Mouse (Mus musculus) heart, adult 11 months (tissue): ENCODE data around the gene Meox1.

Source experiments
- DNase-seq: peaks from one replicate; pipeline ENCODE4 v3.0.0; 2022

The Meox1 gene

DNA sequence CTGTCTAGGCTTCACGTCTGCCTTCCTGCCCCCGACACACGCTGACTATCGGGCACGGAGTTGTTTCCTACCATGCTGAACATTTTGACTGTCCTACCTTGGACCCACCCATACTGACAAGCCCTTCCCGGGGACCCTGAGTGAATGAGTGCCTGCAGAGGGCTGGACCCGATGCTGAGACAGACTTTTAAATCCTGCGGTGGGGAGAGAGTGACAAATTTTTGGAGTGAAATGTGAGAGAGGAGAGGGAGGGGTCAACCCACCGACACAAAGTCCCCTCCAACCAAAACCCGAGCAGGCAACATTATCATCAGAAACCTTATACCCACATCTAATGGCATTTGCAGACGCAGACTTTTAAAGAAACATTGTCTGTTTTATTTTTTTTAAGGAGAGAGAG is at the start of gene Meox1:
Gene Meox1, minus strand, starts transcription at position 171 of the 400 bp plus-strand sequence.
- peak; percentile 94 for DNase-seq

DNA sequence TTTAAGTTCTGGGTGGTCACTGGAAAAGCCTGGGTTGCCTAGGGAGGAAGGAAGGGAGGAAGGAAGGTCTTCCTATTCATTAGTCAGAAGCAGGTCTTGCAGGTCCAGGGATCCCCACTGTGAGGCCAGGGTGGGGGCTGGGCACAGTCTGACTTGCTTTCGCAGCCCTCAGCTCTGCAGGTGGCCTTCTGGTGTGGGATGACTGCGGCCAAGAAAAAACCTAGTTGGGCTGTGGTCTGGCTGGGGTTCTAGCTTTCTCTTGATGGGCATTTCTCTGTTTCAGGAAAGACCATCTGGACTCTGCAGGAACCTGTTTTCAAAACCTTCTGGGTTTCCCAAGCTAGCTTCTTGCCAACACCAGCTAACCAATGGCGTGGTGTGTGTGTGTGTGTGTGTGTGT is 48.9 kb upstream of the Meox1 start:
- no peak for DNase-seq

DNA sequence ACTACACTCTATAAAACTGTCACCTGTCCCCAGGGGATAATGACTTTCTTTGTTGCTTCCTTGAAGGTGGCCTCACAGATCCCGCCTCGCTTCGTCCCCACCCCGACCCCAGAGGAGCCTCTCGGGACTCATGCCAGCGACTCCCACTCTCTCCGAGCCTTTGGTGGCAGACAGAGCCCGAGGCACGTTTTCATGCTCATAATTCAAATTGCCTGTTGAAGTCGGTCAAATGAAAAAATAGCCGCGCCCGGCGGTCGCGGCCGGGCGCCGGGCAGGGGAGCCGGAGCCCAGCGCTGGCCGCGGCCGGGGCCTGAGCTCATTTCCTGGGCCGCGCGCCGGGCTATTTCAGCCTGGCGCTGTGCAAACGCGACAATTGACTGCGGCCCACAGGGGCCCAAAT is 42.9 kb upstream of the Meox1 start:
- DNase-seq = peak; percentile 92

DNA sequence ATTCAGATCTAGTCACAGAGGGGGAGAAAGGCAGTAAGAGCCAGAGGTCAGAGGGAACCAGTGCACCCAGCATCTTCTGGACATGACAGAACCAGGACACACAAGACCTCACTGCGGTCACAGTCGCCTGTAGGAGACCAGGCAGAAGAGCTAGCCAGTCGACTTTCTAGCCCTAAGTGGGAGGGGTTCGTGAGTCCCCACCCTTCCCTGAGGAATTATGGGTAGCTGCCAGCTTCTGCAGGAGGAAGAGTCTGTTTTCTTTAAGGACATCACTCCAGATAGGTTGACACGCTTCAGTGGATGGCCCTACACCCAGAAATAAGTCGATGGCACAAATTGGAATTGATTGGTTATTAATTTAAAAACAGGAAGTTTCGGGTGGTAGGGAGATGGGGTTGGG is 42.2 kb upstream of the Meox1 start:
- peak; percentile 91 for DNase-seq

GRCm38 (mm10) chr11:101935743-101936142 is 41.6 kb upstream of the Meox1 start:
- no peak for DNase-seq

DNA sequence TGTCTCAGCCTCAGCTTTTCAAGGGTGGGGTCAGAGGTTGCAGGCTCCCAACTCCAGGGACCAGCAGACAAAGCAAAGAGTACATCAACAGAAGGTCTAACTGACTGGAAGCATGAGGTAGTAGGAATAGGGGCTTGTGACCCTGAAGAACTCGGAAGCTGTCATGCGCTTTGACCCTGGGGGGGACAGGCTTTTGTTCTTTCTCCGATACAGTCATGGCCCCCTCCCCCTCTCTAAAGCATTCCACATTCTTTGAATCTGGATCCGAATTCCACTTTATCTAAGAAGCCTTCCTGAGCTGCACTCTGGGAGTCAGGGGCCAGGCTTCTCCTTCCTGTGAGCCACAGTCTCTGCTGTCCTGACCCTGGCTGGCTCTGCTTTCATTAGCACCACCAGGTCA is 37.8 kb upstream of the Meox1 start:
- DNase-seq = no peak

GRCm38 (mm10) chr11:101928030-101928762 is 34.0 kb upstream of the Meox1 start:
- no peak for DNase-seq

DNA sequence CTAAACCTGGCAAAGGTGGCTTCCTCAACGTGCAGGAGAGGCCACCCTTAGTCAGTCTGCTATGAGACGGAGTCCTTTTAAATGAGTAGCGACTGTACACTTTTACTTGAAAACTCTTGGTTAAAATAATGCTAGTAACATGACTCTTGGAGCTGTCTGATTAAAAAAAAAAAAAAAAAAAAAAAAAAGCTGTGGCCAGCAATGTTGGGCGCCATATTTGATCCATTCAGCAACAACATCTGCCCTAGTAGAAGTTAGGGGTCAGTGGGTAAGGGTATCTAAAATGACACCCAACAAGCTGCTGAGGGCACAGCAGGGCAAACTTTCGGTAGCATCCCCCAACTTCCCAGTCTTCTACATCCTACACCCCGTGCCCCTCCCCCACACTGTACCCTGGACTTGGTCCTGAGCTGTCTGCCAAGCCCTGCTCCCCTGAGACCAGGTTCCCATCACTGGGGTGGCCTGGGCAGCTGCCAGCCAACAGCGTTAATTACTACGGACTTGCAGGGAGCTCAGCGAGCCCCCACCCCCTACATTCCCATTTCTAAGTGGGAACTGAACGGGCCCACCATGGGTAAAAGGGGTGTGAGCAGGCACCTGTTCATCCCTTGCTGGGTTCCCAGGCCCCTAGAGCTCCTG is 32.9 kb upstream of the Meox1 start:
- DNase-seq = no peak

DNA sequence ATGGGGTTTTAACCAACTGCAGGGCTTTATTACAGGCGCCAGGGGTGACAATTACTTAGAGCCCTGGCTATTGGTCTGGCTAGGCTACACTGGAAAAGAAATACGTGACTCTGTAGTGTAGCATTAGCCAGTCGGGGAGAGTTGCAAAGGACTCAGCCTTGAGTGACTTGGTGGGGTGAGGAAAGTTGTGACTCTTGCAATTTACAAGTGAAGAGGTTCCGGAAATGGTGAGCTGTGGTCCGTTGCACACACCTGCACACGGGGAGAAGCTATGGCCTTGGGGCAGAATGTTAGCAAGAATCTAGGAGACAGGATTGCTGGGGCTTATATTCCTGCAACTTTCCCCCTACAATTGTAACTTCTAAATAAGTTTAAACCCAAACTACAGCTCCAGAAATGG is 31.5 kb upstream of the Meox1 start:
- DNase-seq = no peak

GRCm38 (mm10) chr11:101924441-101924976 is 30.3 kb upstream of the Meox1 start:
- DNase-seq = peak; percentile 92

GRCm38 (mm10) chr11:101923988-101924387 is 29.8 kb upstream of the Meox1 start:
- no peak for DNase-seq

- DNase-seq = peak; percentile 96
Measured at GRCm38 (mm10) chr11:101921361-101921952, 27.3 kb upstream of the Meox1 start.

GRCm38 (mm10) chr11:101919660-101920059 is 25.5 kb upstream of the Meox1 start:
- DNase-seq = peak; percentile 96

DNA sequence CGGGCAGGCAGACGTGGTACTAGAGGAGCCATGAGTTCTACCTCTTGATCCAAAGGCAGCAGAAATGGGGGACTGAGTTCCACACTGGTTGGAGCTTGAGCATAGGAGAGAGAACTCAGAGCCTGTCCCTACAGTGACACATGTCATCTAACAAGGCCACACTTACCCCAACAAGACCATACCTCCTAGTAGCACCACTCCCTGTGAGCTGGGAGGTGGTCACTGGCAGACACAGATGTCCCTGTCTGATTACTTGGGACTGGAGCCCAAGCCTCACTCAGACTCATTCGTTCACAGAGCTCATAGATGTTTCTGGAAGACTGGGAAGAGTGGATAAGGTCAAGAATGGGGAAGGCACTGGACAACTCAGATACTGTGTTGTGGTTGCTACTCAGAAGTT is 24.4 kb upstream of the Meox1 start:
- no peak for DNase-seq

DNA sequence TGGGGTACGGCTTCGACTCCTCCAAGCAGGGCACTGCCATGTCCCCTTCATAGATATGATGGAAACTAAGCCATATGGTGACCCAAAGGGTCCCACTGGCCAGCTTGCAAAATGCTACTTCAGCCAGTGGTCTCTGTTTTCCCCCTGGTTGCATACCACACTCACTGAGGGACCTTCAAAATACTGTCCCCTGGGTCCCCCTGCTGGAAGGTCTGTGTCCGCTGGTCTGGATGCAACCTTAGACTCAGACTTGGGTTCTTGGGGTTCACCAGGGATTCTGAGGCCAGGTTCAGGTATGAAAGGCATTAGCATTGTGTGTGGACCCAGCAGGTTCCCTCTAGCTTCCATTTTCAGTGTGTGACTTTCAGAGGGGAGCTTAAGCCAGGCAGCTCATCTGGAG is 22.6 kb upstream of the Meox1 start:
- DNase-seq = no peak

DNA sequence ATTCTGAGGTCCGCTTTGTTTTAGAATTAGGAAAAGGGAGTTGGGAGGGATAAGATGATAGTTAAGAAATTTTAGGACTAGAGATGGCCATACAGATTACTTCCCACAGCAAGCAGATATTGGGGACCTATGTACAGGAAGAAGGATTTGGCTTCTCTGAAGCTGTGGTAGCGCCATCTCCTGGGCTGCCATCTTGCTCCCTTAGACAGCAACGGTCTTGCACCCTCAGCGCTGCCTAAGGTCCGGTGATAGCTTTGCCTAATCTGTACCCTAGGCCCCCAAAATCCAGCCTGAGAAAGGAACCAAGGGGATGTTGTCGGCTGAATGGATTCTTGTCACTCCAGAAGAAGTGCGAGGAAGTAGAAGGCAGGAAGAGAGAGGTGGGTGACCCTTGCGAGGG is 19.4 kb upstream of the Meox1 start:
- peak; percentile 52 for DNase-seq

- peak; percentile 87 for DNase-seq
Measured at GRCm38 (mm10) chr11:101911855-101912579, 17.8 kb upstream of the Meox1 start.

- peak; percentile 95 for DNase-seq
Measured at GRCm38 (mm10) chr11:101910230-101910946, 16.2 kb upstream of the Meox1 start.

GRCm38 (mm10) chr11:101908777-101909176 is 14.6 kb upstream of the Meox1 start:
- peak; percentile 82 for DNase-seq

GRCm38 (mm10) chr11:101905115-101905514 is 10.9 kb upstream of the Meox1 start:
- peak; percentile 95 for DNase-seq

GRCm38 (mm10) chr11:101901309-101901708 is 7.1 kb upstream of the Meox1 start:
- DNase-seq = peak; percentile 88

- DNase-seq = no peak
Measured at GRCm38 (mm10) chr11:101898328-101898727, 4.2 kb upstream of the Meox1 start.
